Mouse (Mus musculus): ENCODE measurements at regions not wholly inside any gene's neighbourhood (a gene's known extent, or its start where the extent isn't known, plus 50 kb on each side); places are given as distances from the start of the nearest gene placed in this dataset.

DNA sequence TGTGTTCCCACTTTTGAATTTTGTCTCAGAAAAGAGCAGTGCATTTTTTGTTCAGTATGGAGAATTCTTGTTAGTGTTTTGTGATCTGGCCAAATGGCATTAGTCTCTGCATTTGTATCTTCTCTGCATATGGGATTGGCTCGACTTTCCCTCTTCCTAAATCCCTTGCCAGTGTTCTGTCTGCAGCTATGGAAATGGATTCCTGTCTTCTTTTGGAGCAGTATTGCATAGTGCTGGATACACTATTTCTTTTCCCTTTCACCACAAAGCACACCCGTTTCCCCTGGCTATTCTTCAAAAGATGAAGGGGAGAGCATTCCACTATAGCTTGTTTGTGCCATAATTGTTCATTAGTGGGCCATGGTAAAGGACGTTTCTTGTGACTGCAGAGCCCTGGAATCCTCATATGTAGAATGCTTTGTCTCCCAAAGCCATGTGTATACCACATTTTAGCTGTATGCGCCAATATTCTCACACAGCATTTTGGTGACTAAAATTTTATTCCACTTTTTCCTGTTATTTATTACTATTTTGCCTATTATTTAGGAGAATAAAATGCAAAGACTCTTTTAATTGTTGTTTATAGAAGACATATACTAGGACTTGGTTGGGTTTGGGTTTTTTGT is 197.8 kb downstream of the Hs3st1 start:
- no peak overlapping the region for H3K9ac ChIP-seq
- no peak overlapping the region for H3K4me2 ChIP-seq (replicated peaks)
- no peak for ATAC-seq
- no peaks in the 10 kb centered on the region for H3K36me3 ChIP-seq
- no peak overlapping the region for H3K27ac ChIP-seq
- 76% methylated on average over 4 of the region's 4 CpGs for WGBS
- H3K9me3 ChIP-seq = no peaks in the 10 kb centered on the region
- H3K4me1 ChIP-seq (replicated peaks) = no peaks in the 10 kb centered on the region
- H3K4me3 ChIP-seq (replicated peaks) = no peak overlapping the region
- no peaks in the 10 kb centered on the region for H3K27me3 ChIP-seq (replicated peaks)

DNA sequence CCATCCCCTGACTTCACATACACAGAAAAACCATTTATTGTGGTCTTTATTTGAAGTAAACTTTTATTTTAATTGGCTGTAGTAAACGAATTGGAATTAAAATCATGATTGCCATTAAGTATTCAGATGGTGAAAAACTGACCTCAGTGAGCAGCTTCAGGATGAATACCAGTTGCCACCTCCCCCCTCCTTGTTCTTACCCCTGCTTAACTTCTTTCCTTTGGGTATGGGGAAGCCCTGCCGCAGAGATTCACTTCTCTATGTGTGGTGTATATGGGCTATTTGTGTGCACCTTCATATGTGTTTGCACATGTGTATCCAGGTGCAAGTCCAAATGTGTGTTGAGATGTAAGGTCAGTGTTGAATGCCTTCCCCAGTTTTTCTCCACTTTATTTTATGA is 218.2 kb downstream of the Hs3st1 start:
- no peak overlapping the region for H3K4me3 ChIP-seq (replicated peaks)
- no peak for ATAC-seq
- H3K4me2 ChIP-seq (replicated peaks) = no peak overlapping the region
- no peaks in the 10 kb centered on the region for H3K9me3 ChIP-seq
- H3K4me1 ChIP-seq (replicated peaks) = no peaks in the 10 kb centered on the region
- H3K27me3 ChIP-seq (replicated peaks) = no peaks in the 10 kb centered on the region
- H3K27ac ChIP-seq = no peak overlapping the region
- no peaks in the 10 kb centered on the region for H3K36me3 ChIP-seq
- 63% methylated on average over 2 of the region's 2 CpGs for WGBS
- H3K9ac ChIP-seq = no peak overlapping the region

DNA sequence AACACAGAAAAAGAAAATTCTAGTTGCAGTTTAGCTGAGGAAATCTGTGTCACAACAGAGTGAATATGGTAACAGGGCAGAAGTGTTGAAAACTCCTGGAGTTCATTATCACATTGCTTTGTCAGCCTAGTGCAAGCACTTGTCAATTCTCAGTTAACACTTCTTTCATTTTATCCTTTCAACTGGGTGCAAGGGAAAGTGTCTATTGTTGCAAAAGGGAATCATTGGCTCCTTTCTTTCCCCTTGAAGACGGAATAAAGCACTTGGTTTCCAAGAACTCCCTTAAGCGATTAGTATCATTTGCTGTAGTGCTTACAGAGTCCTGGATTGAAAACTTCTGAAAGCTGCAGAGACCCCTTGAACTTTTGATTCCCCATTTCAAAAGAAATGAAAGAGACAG is 218.9 kb downstream of the Hs3st1 start:
- no peaks in the 10 kb centered on the region for H3K4me1 ChIP-seq (replicated peaks)
- H3K9ac ChIP-seq = no peak overlapping the region
- H3K4me3 ChIP-seq (replicated peaks) = no peak overlapping the region
- WGBS = 65% methylated on average over 2 of the region's 2 CpGs
- H3K36me3 ChIP-seq = no peaks in the 10 kb centered on the region
- H3K4me2 ChIP-seq (replicated peaks) = no peak overlapping the region
- no peak overlapping the region for H3K27ac ChIP-seq
- H3K27me3 ChIP-seq (replicated peaks) = no peaks in the 10 kb centered on the region
- no peak for ATAC-seq
- H3K9me3 ChIP-seq = no peaks in the 10 kb centered on the region

DNA sequence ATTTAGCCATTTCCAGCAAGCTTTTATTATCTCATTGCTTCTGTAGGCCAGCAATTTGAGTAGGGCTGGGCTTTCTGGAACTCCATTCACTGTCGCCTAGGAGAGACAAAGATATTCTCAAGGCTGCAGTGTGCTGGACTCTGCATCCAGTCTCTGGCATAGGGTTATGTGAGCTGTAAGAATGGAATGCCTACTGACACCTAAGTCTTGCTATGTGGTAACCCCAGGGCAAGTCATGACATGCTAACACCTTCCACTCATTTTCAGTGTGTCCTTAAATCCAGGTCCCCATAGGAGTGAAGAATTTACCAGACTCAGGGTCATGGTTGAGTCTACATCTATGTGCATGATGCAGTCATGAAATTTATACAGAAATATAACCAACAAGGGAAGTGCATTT is 245.0 kb downstream of the Hs3st1 start:
- Histone ChIP-seq H3K27me3 (replicated peaks) (no peaks in the 10 kb centered on the region), H3K27ac (no peak overlapping the region), H3K9me3 (no peaks in the 10 kb centered on the region), H3K4me2 (replicated peaks) (no peak overlapping the region), H3K4me3 (replicated peaks) (no peak overlapping the region), H3K36me3 (no peaks in the 10 kb centered on the region), H3K9ac (no peak overlapping the region), H3K4me1 (replicated peaks) (no peaks in the 10 kb centered on the region)
- WGBS = 81% methylated on average over 1 of the region's 1 CpGs
- ATAC-seq = no peak

DNA sequence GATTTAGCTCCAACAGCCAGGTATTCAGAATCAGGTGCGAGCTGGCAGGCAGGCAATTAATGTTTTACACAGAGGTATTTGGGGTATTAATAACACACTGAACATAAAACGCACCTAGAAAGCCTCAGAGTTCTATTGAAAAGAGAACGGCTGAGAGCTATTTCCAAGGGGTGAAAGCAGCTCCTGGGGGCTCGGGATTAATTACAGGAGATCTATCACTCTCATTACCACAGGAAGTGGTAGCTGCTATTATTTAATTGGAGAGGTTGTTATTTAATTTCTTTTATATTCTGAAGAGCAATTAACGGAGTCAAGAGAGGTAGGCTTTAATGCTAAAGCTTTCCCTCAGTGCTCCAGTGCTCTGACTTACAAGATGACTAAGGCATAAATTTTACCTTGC is 272.5 kb downstream of the Hs3st1 start:
- Histone ChIP-seq H3K4me1 (replicated peaks) (no peaks in the 10 kb centered on the region), H3K9me3 (no peaks in the 10 kb centered on the region), H3K36me3 (no peaks in the 10 kb centered on the region), H3K27ac (no peak overlapping the region), H3K4me2 (replicated peaks) (no peak overlapping the region), H3K27me3 (replicated peaks) (no peaks in the 10 kb centered on the region), H3K9ac (no peak overlapping the region), H3K4me3 (replicated peaks) (no peak overlapping the region)
- ATAC-seq = no peak
- WGBS = 61% methylated on average over 5 of the region's 5 CpGs

DNA sequence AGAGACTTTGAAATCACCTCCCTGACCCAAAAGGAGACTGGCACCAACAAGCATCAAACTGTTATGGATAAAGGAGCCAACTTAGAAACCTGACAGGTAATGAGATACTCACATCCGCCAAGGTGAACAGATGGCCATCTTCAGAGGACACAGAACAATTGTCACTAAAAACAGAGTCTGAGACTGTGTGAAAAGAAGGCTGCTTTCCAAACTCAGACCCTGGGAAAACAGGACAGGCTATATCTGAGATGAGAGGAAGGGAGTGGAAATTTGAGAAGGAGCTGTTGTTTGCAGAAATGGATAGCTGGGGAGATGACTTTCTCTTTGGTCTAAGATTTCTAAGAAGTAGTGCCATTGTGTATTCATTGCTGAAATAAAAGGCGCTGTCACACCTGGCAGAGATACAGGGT is 297.2 kb downstream of the Hs3st1 start:
- H3K4me2 ChIP-seq (replicated peaks) = no peak overlapping the region
- no peaks in the 10 kb centered on the region for H3K4me1 ChIP-seq (replicated peaks)
- no peaks in the 10 kb centered on the region for H3K9me3 ChIP-seq
- ATAC-seq = no peak
- WGBS = 80% methylated on average over 2 of the region's 2 CpGs
- H3K4me3 ChIP-seq (replicated peaks) = no peak overlapping the region
- H3K27ac ChIP-seq = no peak overlapping the region
- no peak overlapping the region for H3K9ac ChIP-seq
- H3K36me3 ChIP-seq = no peaks in the 10 kb centered on the region
- no peaks in the 10 kb centered on the region for H3K27me3 ChIP-seq (replicated peaks)

DNA sequence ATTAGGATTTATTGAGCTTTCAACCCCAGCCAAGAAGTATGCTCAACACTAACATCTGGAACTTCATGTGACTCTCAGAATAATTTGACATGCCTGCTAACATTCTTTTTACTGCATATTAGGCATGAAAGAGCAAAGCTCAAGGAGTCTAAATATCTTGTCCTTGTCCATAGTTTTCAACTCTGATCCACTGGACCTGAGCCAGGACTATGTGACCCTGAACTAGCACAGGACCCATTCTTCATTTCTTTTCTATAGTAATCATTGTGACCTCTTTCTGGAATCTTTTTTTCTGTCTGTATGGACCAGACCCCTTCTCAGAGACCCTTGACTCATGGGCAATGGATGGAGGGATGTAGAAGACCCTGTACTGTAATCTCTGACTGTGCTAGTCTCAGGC is 301.6 kb downstream of the Hs3st1 start:
- Histone ChIP-seq H3K4me1 (replicated peaks) (no peaks in the 10 kb centered on the region), H3K36me3 (no peaks in the 10 kb centered on the region), H3K9ac (no peak overlapping the region), H3K9me3 (no peaks in the 10 kb centered on the region), H3K27me3 (replicated peaks) (no peaks in the 10 kb centered on the region), H3K27ac (no peak overlapping the region), H3K4me2 (replicated peaks) (no peak overlapping the region), H3K4me3 (replicated peaks) (no peak overlapping the region)
- no peak for ATAC-seq

DNA sequence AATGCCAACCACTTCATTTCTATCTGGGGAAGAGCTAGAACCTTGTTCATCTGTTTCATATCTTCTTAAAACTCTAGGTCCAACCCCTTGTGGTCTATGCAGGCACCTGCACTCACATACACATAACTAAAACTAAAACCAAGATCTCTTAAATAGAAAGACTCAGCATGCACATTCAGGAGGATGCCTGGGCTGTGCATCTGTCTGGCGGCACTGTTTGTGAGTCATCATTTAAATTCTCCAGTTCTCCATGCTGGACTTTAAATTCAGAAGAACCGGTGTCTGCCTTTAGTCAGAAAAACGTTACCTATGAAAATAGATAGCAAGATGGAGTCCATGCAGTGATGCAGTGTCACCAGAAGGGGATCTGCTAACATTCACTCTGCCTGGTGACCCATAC is 314.5 kb downstream of the Hs3st1 start:
- Histone ChIP-seq H3K9ac (no peak overlapping the region), H3K27ac (no peak overlapping the region), H3K4me1 (replicated peaks) (no peaks in the 10 kb centered on the region), H3K27me3 (replicated peaks) (no peaks in the 10 kb centered on the region), H3K4me3 (replicated peaks) (no peak overlapping the region), H3K9me3 (no peaks in the 10 kb centered on the region), H3K4me2 (replicated peaks) (no peak overlapping the region), H3K36me3 (no peaks in the 10 kb centered on the region)
- ATAC-seq = no peak
- 78% methylated on average over 3 of the region's 3 CpGs for WGBS

DNA sequence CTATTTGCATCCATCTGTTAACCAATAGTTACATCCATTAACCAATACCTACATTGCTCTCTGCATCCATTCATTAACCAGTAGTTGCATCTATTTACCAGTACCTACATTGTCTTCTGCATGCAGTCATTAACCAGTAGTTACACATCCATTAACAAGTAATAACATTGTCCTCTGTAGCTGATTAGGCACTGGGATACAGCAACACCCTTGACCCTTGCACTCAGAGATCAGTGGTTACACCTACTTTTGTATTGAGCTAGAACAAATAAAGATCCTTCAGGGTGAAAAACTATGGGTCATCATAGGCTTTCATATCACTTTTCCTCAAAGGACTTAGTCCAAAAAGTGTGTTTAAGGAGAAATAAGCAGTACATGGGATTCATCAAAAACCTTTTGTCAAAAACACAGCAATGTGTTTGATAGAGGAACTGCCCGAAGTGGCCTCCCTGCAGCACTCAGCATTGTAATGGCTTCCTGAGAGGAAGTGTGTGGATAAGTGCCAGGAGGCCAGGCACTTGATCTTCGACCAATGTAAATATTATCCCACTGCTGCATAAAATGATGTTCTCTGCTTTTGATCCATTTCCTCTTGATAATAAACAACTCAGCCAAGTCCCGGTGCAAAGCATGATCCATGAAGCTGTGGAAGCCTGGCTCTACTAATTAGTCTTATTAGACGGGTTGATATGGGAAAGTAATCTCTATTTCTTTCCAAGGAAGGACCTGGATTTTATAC is 317.6 kb downstream of the Hs3st1 start:
- Histone ChIP-seq H3K4me1 (replicated peaks) (no peaks in the 10 kb centered on the region), H3K27me3 (replicated peaks) (no peaks in the 10 kb centered on the region), H3K9ac (no peak overlapping the region), H3K9me3 (no peaks in the 10 kb centered on the region), H3K36me3 (no peaks in the 10 kb centered on the region), H3K4me2 (replicated peaks) (no peak overlapping the region), H3K27ac (no peak overlapping the region), H3K4me3 (replicated peaks) (no peak overlapping the region)
- WGBS = 28% methylated on average over 4 of the region's 4 CpGs
- ATAC-seq = no peak

DNA sequence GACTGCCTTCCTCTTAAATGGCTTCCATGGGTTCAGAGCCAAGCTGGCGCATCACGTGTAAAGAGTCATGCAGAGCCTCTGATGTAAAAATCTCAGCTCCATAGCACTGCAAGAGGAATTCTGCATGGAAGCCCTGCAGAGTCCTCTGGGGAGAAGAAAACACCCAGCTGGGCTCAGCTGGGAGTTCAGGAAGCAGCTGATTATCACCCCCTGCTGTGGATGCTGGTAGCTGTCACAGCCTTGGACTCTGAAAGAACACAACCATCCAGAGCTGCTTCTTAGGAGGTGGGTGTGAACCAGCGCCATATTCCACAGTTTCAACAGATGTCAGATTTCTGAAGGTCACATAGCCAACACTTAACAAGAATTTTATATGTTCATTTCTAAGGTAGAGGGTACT is 329.2 kb downstream of the Hs3st1 start:
- no peak overlapping the region for H3K27ac ChIP-seq
- WGBS = 58% methylated on average over 3 of the region's 3 CpGs

DNA sequence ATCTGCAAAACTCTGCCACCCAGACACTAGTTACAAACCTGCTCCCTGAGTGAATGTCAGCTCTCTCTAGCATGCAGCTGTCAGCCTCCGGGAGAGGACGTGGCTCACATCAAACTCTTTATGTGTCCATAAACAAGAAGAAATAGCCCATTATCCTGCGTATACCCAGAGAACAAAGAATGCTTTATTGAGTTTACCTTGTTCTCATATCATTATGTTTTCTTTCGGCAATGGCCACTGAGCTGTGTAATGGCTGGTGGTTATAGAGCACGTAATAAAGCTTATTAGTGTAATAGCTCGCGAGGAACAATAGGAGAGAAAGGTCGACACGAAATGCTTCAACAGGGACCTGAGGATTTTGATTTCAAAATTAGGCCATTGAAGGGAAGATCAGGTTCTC is 331.6 kb downstream of the Hs3st1 start:
- no peak overlapping the region for H3K4me2 ChIP-seq (replicated peaks)
- no peaks in the 10 kb centered on the region for H3K36me3 ChIP-seq
- no peak overlapping the region for H3K9ac ChIP-seq
- no peak overlapping the region for H3K4me3 ChIP-seq (replicated peaks)
- no peaks in the 10 kb centered on the region for H3K27me3 ChIP-seq (replicated peaks)
- ATAC-seq = no peak
- H3K9me3 ChIP-seq = no peaks in the 10 kb centered on the region
- no peak overlapping the region for H3K27ac ChIP-seq
- WGBS = 80% methylated on average over 9 of the region's 9 CpGs
- no peaks in the 10 kb centered on the region for H3K4me1 ChIP-seq (replicated peaks)

More for the DNA sequence above, 329.2 kb downstream of the Hs3st1 start:
- Histone ChIP-seq H3K4me2 (replicated peaks) (no peak overlapping the region), H3K4me3 (replicated peaks) (no peak overlapping the region), H3K36me3 (no peaks in the 10 kb centered on the region), H3K9ac (no peak overlapping the region), H3K27me3 (replicated peaks) (no peaks in the 10 kb centered on the region), H3K9me3 (no peaks in the 10 kb centered on the region), H3K4me1 (replicated peaks) (no peaks in the 10 kb centered on the region)
- ATAC-seq = no peak

DNA sequence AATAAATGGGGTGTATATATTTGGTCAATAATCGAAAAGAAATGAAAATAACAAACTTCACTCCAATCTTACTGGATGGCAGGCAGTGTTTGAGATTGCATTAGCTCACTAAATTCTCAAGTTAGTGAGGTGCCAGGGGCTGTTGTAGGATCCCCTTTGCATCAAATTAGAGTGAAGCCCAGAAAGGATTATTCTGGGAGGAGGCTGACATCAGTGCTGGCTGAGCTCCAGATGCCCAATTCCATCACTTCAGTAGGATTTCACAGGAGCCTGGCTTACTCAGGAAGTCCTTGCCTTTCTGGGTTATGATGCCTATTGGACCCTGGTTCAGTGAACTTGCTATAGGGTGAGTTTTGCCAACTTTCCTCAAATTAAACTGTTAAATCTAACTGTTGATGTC is 336.5 kb downstream of the Hs3st1 start:
- no peaks in the 10 kb centered on the region for H3K27me3 ChIP-seq (replicated peaks)
- H3K4me1 ChIP-seq (replicated peaks) = no peaks in the 10 kb centered on the region
- no peak overlapping the region for H3K4me3 ChIP-seq (replicated peaks)
- no peak overlapping the region for H3K4me2 ChIP-seq (replicated peaks)
- ATAC-seq = no peak
- no peaks in the 10 kb centered on the region for H3K36me3 ChIP-seq
- 88% methylated on average over 1 of the region's 1 CpGs for WGBS
- H3K27ac ChIP-seq = no peak overlapping the region
- H3K9ac ChIP-seq = no peak overlapping the region
- H3K9me3 ChIP-seq = no peaks in the 10 kb centered on the region

DNA sequence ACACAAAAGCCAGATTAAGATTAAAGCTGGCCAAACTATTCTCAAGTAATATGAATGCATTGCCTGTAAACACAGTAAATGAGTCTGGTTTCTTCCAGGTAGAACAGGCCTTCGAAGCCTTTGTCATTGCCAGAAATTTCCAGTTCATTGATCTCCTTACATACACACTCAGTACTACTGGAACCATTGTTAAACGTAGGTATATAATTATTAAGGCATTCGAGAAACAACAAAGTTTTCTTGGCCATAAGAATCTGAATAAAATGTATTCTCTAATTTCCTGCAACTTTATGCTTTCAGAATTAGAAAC is 337.5 kb downstream of the Hs3st1 start:
- H3K4me2 ChIP-seq (replicated peaks) = no peak overlapping the region
- H3K9me3 ChIP-seq = no peaks in the 10 kb centered on the region
- H3K4me3 ChIP-seq (replicated peaks) = no peak overlapping the region
- no peaks in the 10 kb centered on the region for H3K36me3 ChIP-seq
- ATAC-seq = no peak
- no peak overlapping the region for H3K27ac ChIP-seq
- no peaks in the 10 kb centered on the region for H3K27me3 ChIP-seq (replicated peaks)
- WGBS = 87% methylated on average over 3 of the region's 3 CpGs
- H3K4me1 ChIP-seq (replicated peaks) = no peaks in the 10 kb centered on the region
- no peak overlapping the region for H3K9ac ChIP-seq
